Mouse (Mus musculus): ENCODE data around the gene Nlgn1.

- TF ChIP-seq TAL1 (IDR thresholded peaks at IDR 0.05; ENCODE audit: low read length) (no peak), GATA1 (IDR thresholded peaks at IDR 0.05; ENCODE audit: low read length) (no peak)
Measured at GRCm38 (mm10) chr3:26330019-26330418, 2.2 kb downstream of the Nlgn1 start.
